In the genomic region with DNA sequence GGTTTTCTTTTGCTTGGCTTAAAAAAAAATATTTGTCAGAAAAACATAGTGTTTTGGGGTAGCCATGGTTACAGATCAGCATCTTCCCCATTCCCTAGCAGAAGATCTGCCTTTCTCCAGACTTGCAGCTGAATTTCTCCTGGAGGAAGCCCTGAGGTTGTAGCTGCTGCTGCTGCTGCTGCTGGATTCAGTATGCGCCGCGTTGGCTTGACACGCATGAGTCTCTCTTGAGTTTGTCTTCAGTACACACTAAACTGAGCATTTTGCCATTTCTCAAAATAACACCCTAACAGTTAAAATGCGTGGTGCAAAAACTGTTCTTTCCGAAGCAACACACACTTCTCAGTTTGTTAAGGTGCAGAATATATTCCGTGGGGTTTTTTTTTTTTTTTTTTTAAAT, we compare ENCODE assay signal across 13 mouse cellular contexts. TPM values are rescaled to one million over a fixed set of nuclear protein-coding genes. Genes with fewer than 3 reads are reported as not detected.
A peak's percentile ranks its signal among the peaks of the same experiment; 100 is the strongest.
DNase-seq lines count a peak whose midpoint lies in the region; ATAC-seq and TF ChIP-seq lines count a peak whose summit lies in the region.
"Had no signal": no experiment of that assay in that cellular context is flagged by ENCODE, and none has a peak within 500 bp of the region (broad histone marks: within the 10 kb centered on the region; RNA-seq: fewer than 3 reads in every experiment).

No protein-coding gene starts in this region.

- no peak for DNase-seq in heart, postnatal 10 days
- no peak for DNase-seq in lung, postnatal 14 days
- no peak for DNase-seq in heart, postnatal 0 days (ENCODE audit: low spot score)
- peak; percentile 33 to 38 for DNase-seq in right cerebral cortex, adult 2 months (ENCODE audit: low spot score in 2 of 2)
- DNase-seq in thymus, adult 2 months: no peak
- no peak for DNase-seq in T-cell, adult 2 months (ENCODE audit: low spot score)
- DNase-seq: layer of hippocampus, adult 9-11 months; thymus, postnatal 25 days had no signal

- TF ChIP-seq EP300 in heart, postnatal 0 days (IDR thresholded peaks at IDR 0.05; ENCODE audit: low read depth): no peak

- peaks cover 15% of the 10 kb centered on the region for H3K4me1 ChIP-seq in heart, embryonic 11.5 days (ENCODE audit: control insufficient read depth, insufficient read depth, low read length)
- H3K4me1 ChIP-seq in lung, embryonic 16.5 days (replicated peaks; ENCODE audit: control insufficient read depth, insufficient read depth, low read length): peaks cover 18% of the 10 kb centered on the region
- 0 out of 2 replicates have a peak, but pooled peaks cover 7% of the 10 kb centered on the region for H3K4me1 ChIP-seq in heart, postnatal 0 days (ENCODE audit: control insufficient read depth, insufficient read depth)
- peaks cover 12% of the 10 kb centered on the region for H3K4me1 ChIP-seq in thymus, adult 2 months (replicated peaks; ENCODE audit: control insufficient read depth, insufficient read depth, low read length)

- H3K36me3 ChIP-seq in heart, embryonic 11.5 days (ENCODE audit: control insufficient read depth, insufficient read depth, low read length): no peaks in the 10 kb centered on the region
- no peaks in the 10 kb centered on the region for H3K36me3 ChIP-seq in lung, embryonic 16.5 days (ENCODE audit: control insufficient read depth, insufficient read depth, low read length)
- H3K36me3 ChIP-seq in heart, postnatal 0 days (replicated peaks; ENCODE audit: control insufficient read depth, insufficient read depth, low read length): no peaks in the 10 kb centered on the region
- H3K36me3 ChIP-seq in thymus, adult 2 months (ENCODE audit: control insufficient read depth, insufficient read depth, low read length): no peaks in the 10 kb centered on the region

- H3K9me3 ChIP-seq in heart, embryonic 11.5 days (replicated peaks; ENCODE audit: control insufficient read depth, low read length): no peaks in the 10 kb centered on the region
- no peaks in the 10 kb centered on the region for H3K9me3 ChIP-seq in lung, embryonic 16.5 days (ENCODE audit: control insufficient read depth, low read length)
- H3K9me3 ChIP-seq in heart, postnatal 0 days (replicated peaks; ENCODE audit: control insufficient read depth, low read length): no peaks in the 10 kb centered on the region

- TF ChIP-seq CTCF in heart, postnatal 0 days (IDR thresholded peaks at IDR 0.05; ENCODE audit: low read depth): no peak
- TF ChIP-seq CTCF in thymus, adult 2 months (IDR thresholded peaks at IDR 0.05; ENCODE audit: borderline replicate concordance, control insufficient read depth, extremely low read depth, insufficient read depth, low read length, poor library complexity): no peak

- H3K27ac ChIP-seq in heart, embryonic 11.5 days (ENCODE audit: low read depth, low read length): no peak overlapping the region
- H3K27ac ChIP-seq in lung, embryonic 16.5 days (ENCODE audit: low read length): no peak overlapping the region
- no peak overlapping the region for H3K27ac ChIP-seq in heart, postnatal 0 days (ENCODE audit: low read depth)
- no peak overlapping the region for H3K27ac ChIP-seq in thymus, adult 2 months (ENCODE audit: control insufficient read depth, insufficient read depth, low read length)

- H3K4me3 ChIP-seq in heart, embryonic 11.5 days (ENCODE audit: low read depth, low read length): peak overlapping the region; percentile 79; the same call in 1 of the 2 replicates
- no peak overlapping the region for H3K4me3 ChIP-seq in lung, embryonic 16.5 days (ENCODE audit: low read length)
- H3K4me3 ChIP-seq in heart, postnatal 0 days (ENCODE audit: low read depth, low read length): no peak overlapping the region
- H3K4me3 ChIP-seq in thymus, adult 2 months (ENCODE audit: control insufficient read depth, insufficient read depth, low read length): no peak overlapping the region

- H3K27me3 ChIP-seq in heart, embryonic 11.5 days (ENCODE audit: control insufficient read depth, insufficient read depth, low read length): no peaks in the 10 kb centered on the region
- H3K27me3 ChIP-seq in lung, embryonic 16.5 days (ENCODE audit: control insufficient read depth, insufficient read depth, low read depth, low read length): no peaks in the 10 kb centered on the region
- no peaks in the 10 kb centered on the region for H3K27me3 ChIP-seq in heart, postnatal 0 days (ENCODE audit: control insufficient read depth, insufficient read depth, low read length)
- H3K27me3 ChIP-seq in thymus, adult 2 months (ENCODE audit: control insufficient read depth, insufficient read depth, low read length): no peaks in the 10 kb centered on the region

- intact Hi-C loops in heart, postnatal 10 days (cut with DNase I): no loop called here

- H3K9ac ChIP-seq in heart, embryonic 11.5 days (ENCODE audit: low read depth, low read length): no peak overlapping the region
- H3K9ac ChIP-seq in lung, embryonic 16.5 days (ENCODE audit: low read length): no peak overlapping the region
- H3K9ac ChIP-seq in heart, postnatal 0 days (replicated peaks; ENCODE audit: low read depth, low read length): no peak overlapping the region

- no peak for ATAC-seq in heart, embryonic 11.5 days (replicated peaks; ENCODE audit: insufficient number of reproducible peaks, low FRiP score, low TSS enrichment)
- ATAC-seq in lung, embryonic 16.5 days (ENCODE audit: low read depth): no peak
- no peak for ATAC-seq in heart, postnatal 0 days (ENCODE audit: insufficient read depth, low read depth)
- ATAC-seq: CD4-positive, CD25-positive, alpha-beta regulatory T cell, adult 4 months; forebrain, embryonic 14.5 days had no signal

- H3K4me2 ChIP-seq in heart, embryonic 11.5 days: peak overlapping the region; percentile 76
- peak overlapping the region; percentile 82 for H3K4me2 ChIP-seq in lung, embryonic 16.5 days (ENCODE audit: low read depth, low read length)
- peak overlapping the region; percentile 92 for H3K4me2 ChIP-seq in heart, postnatal 0 days (ENCODE audit: low read depth, low read length)

- WGBS in heart, embryonic 11.5 days (ENCODE audit: insufficient replicate concordance): 78% methylated on average over 7 of the region's 7 CpGs
- WGBS in lung, embryonic 16.5 days: 50% methylated on average over 7 of the region's 7 CpGs
- 69% methylated on average over 7 of the region's 7 CpGs for WGBS in heart, postnatal 0 days
- WGBS in thymus, adult 2 months: 94% methylated on average over 7 of the region's 7 CpGs

- TF ChIP-seq POLR2A in thymus, adult 2 months (IDR thresholded peaks at IDR 0.05; ENCODE audit: control insufficient read depth, extremely low read depth, insufficient read depth, low read length, poor library complexity): no peak

RNA-seq across cellular contexts. Expression of a gene that starts 1.7 kb away (rescaled TPM):
- 19.2 and 26.8 TPM in 2 replicates for polyA plus RNA-seq in heart, embryonic 11.5 days (2014; fragmentation: Nextera tagmentation; extraction: Ambion mirVana)
- 10 to 100 TPM; 46.7 to 47.4 TPM for total RNA-seq in heart, postnatal 10 days (2021)
- 30.9 and 33.3 TPM in 2 replicates for polyA plus RNA-seq in lung, embryonic 16.5 days (2015; fragmentation: Nextera tagmentation; extraction: Ambion mirVana)
- 5.5 and 10.5 TPM in 2 replicates for total RNA-seq in heart, postnatal 0 days (2014; rRNA removed; ENCODE audit: low replicate concordance)
- 17.3 and 18.6 TPM in 2 replicates for polyA plus RNA-seq in heart, postnatal 0 days (2015; fragmentation: Nextera tagmentation; extraction: Ambion mirVana)
- polyA plus RNA-seq in thymus, adult 2 months (2012; rRNA removed): 2.3 and 2.9 TPM in 2 replicates
- total RNA-seq: monocyte, adult 5-6 weeks had no signal
- polyA plus RNA-seq: CD4-positive, CD25-positive, alpha-beta regulatory T cell, adult 4 months had no signal

Comparison
In these comparisons a context has a peak if more than half of its experiments do, and no peak if none do; other contexts are left out.
1. DNase-seq: peak in right cerebral cortex, adult 2 months (2 of 2); none in heart, postnatal 10 days (0 of 2), lung, postnatal 14 days (single experiment), heart, postnatal 0 days (single experiment), thymus, adult 2 months (single experiment) and T-cell, adult 2 months (single experiment).
2. Peak in every context shown above with its lines, with median percentiles within 50 percentile points of each other: H3K4me2 ChIP-seq.